Mouse (Mus musculus): Measurements from ENCODE around the gene Gm21904. TPM values are rescaled to one million over a fixed set of nuclear protein-coding genes. Genes with fewer than 3 reads are reported as not detected.
"Not testable (repeated sequence)": the region's sequence is repeated elsewhere in the genome, so short reads cannot be mapped to it uniquely, and the experiment has no call there.

Gene Gm21904
- total RNA-seq (2021): not detected
- long read RNA-seq, experiment 1: 0 reads
- long read RNA-seq, experiment 2: 0 reads

GRCm38 (mm10) chrY:17846166-17846565 is at the start of gene Gm21904:
TSS of gene Gm21904 (minus strand) at chrY:17846266.
- not testable (repeated sequence) for DNase-seq (ENCODE audit: low spot score in 2 of 2)

- DNase-seq (ENCODE audit: low spot score in 2 of 2): not testable (repeated sequence)
These were observed 28.4 kb upstream of the Gm21904 start, which contains the start of the genes Gm20772 and Gm20831 for GRCm38 (mm10) chrY:17874441-17874840. TSS of gene Gm20772 (plus strand) at chrY:17874741. TSS of gene Gm20831 (plus strand) at chrY:17874741.

Other genes with a start within 250 kb of the Gm21904 start
- not detected for gene Gm20772, start 28.5 kb upstream of the Gm21904 start, total RNA-seq (2021)
- not detected for gene Gm20831, start 28.5 kb upstream of the Gm21904 start, total RNA-seq (2021)
- gene Srsy, start 91.1 kb upstream of the Gm21904 start, total RNA-seq (2021): not detected
- gene Gm21764, start 215.5 kb upstream of the Gm21904 start, total RNA-seq (2021): not detected
- not detected for gene Ssty1, start 242.8 kb upstream of the Gm21904 start, total RNA-seq (2021)

Data from adrenal gland, adult 18-20 months (tissue).